Mouse (Mus musculus) cerebral cortex, adult 2 months (tissue): Measurements from ENCODE around the gene Gm11238.

Source experiments
- WGBS: fragments of 180-500 bp; shearing (Covaris S2); methylation state at CpG from one replicate; pipeline ENCODE4 v1.1.7; 2018; 5-methylcytosine and 5-hydroxymethylcytosine counted together

The Gm11238 gene

GRCm38 (mm10) chr4:73607581-73607980 is at the start of gene Gm11238:
Gm11238 (plus strand) TSS chr4:73607881.
- no CpG with 5 or more reads among the region's 3 CpGs for WGBS

DNA sequence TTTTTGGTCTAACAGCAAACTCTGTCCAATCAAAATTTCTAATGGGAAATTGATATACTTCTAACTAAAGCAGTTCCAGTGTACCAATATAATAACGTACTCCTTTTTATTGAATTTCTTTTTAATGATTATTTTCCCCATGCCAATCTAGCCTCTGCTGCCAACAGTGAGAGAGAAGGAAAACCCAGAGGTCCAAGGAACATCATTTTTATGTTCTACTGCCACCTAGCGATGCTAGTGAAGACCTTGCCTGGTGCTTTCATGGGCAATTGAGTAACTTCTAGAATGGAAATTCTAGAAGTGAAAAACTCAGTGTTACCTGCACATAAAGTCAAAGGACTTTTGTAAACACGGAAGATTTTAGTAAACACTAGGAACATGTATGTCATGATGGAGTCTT is 8.4 kb upstream of the Gm11238 start:
- 4% methylated on average over 3 of the region's 3 CpGs for WGBS

- no CpG with 5 or more reads among the region's 3 CpGs for WGBS
These were observed 15.0 kb downstream of the Gm11238 start, which contains the start of gene Gm11237 for GRCm38 (mm10) chr4:73622684-73623083. Gm11237 (plus strand) TSS chr4:73622984.

- no CpG with 5 or more reads among the region's 4 CpGs for WGBS
These were observed 30.1 kb downstream of the Gm11238 start, which contains the start of gene Gm11236 for GRCm38 (mm10) chr4:73637821-73638220. Gm11236 (plus strand) TSS chr4:73638121.

DNA sequence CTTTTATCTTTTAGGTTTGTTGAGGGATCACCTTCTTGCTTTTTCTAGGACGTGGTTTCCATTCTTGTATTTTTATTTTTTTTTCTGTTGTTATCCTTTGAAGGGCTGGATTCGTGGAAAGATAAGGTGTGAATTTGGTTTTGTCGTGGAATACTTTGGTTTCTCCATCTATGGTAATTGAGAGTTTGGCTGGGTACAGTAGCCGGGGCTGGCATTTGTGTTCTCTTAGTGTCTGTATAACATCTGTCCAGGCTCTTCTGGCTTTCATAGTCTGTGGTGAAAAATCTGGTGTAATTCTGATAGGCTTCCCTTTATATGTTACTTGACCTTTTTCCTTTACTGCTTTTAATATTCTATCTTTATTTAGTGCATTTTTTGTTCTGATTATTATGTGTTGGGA is 54.2 kb downstream of the Gm11238 start:
- 90% methylated on average over 4 of the region's 4 CpGs for WGBS

DNA sequence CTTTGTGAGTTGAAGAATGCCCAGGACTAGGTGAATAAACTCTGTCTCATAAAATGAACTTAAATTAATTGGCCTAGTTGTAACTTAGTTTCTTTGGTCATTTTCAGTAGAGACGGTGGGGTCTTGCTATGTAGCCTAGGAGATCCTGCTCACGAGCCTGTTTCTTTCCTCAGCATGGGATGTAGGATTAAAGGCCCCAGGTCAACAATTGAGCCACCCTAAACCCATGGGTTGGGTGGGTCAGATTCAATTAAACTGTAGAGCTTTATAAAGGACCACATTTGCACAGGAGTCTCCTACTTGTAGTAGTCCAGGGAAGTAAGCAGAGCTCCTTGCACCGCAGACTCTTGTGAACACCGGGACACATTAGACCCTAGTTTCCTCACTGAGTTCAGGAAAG is 60.4 kb downstream of the Gm11238 start, which contains the start of gene Gm11239:
Gene Gm11239 (plus strand): TSS at position 301 of the 400 bp plus-strand sequence.
- WGBS, result no CpG with 5 or more reads among the region's 4 CpGs

DNA sequence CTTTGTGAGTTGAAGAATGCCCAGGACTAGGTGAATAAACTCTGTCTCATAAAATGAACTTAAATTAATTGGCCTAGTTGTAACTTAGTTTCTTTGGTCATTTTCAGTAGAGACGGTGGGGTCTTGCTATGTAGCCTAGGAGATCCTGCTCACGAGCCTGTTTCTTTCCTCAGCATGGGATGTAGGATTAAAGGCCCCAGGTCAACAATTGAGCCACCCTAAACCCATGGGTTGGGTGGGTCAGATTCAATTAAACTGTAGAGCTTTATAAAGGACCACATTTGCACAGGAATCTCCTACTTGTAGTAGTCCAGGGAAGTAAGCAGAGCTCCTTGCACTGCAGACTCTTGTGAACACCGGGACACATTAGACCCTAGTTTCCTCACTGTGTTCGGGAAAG is 75.5 kb downstream of the Gm11238 start, which contains the start of gene Gm428:
Gene Gm428 (plus strand): TSS at position 301 of the 400 bp plus-strand sequence.
- 93% methylated on average over 2 of the region's 4 CpGs for WGBS
